Mouse (Mus musculus): Measurements from ENCODE around the gene Bcam.

- TF ChIP-seq CTCF (IDR thresholded peaks at IDR 0.05; ENCODE audit: borderline replicate concordance, extremely low read depth, insufficient read depth, insufficient read length) (no peak), POLR2A (IDR thresholded peaks at IDR 0.05; ENCODE audit: borderline replicate concordance, extremely low read depth, insufficient read depth, insufficient read length, poor library complexity, severe bottlenecking) (no peak)
These were observed 42.3 kb upstream of the Bcam start for GRCm38 (mm10) chr7:19813161-19813560.
